Mouse (Mus musculus) left cerebral cortex, adult 2 months (tissue): ENCODE measurements at regions not wholly inside any gene's neighbourhood (a gene's known extent, or its start where the extent isn't known, plus 50 kb on each side); places are given as distances from the start of the nearest gene placed in this dataset.

Experiments
- DNase-seq, 2 experiments: peaks; one replicate each; pipeline ENCODE4 v3.0.0; 2021 to 2022; ENCODE audit warnings: low spot score in 2 of 2, mixed read lengths in 1 of 2; ENCODE audit errors: extremely low spot score in 1 of 2
- H3K27ac ChIP-seq: fragments of 200-600 bp; 2 replicates; pipeline ENCODE4 v1.8.1; 2022
- H3K4me3 ChIP-seq: fragments of 200-600 bp; 2 replicates; pipeline ENCODE4 v1.8.1; 2022
- CTCF ChIP-seq: fragments of 200-600 bp; IDR thresholded peaks from 2 replicates; pipeline ENCODE4 v1.8.1; 2022; ENCODE audit warnings: antibody characterized with exemption, mild to moderate bottlenecking, moderate library complexity
- intact Hi-C: fragments of 180-260 bp; cut with DNase I; formaldehyde crosslinking; loops from one replicate; pipeline ENCODE4 v1.15.1; 2025
- microRNA-seq, 2 experiments: library from miRNA; unstranded; fragments of <30 nt; microRNA quantifications; one replicate each; pipeline ENCODE4 v1.2.0; 2021

- Histone ChIP-seq H3K27ac (peak overlapping the region; percentile 78), H3K4me3 (no peak overlapping the region)
- no peak for TF ChIP-seq CTCF
- peak; percentile 75 to 86 for DNase-seq
- intact Hi-C loops: loop anchor here (2.0 kb wide), 2 partner anchors 53 to 71 kb away; no protein-coding TSS in a partner anchor
Measured at GRCm38 (mm10) chrX:103563531-103564246, 66.7 kb upstream of the Zcchc13 start.

- intact Hi-C loops: no loop called here
- no peak for TF ChIP-seq CTCF
- no peak overlapping the region for H3K27ac ChIP-seq
- DNase-seq: no peak
- H3K4me3 ChIP-seq: no peak overlapping the region
Measured at GRCm38 (mm10) chrX:103573344-103573743, 57.0 kb upstream of the Zcchc13 start.

- H3K27ac ChIP-seq: no peak overlapping the region
- no peak overlapping the region for H3K4me3 ChIP-seq
- no peak for DNase-seq
- TF ChIP-seq CTCF: no peak
- intact Hi-C loops: loop anchor here (5.0 kb wide), 1 partner anchor 33 kb away; no protein-coding TSS in a partner anchor
Measured at GRCm38 (mm10) chrX:103579484-103579883, 50.9 kb upstream of the Zcchc13 start.

Small RNAs in the stretch of these regions (microRNA-seq; reads per million reads assigned to microRNA genes)
- gene Mir374b (0 reads per million in 2 experiments), gene Mir374c (0 reads per million in 2 experiments), gene Mir421 (244 to 247 reads per million in 2 experiments)
